Mouse (Mus musculus) cerebellum, adult 2 months (tissue): ENCODE measurements around the gene Mprip. TPM values are rescaled to one million over a fixed set of nuclear protein-coding genes. Genes with fewer than 3 reads are reported as not detected.

ENCODE experiments used
- DNase-seq, 2 experiments: peaks; one replicate each; pipeline ENCODE4 v3.0.0; 2021
- H3K27ac ChIP-seq: fragments of 200-500 bp; 2 replicates; pipeline ENCODE4 v1.5.1; 2012; ENCODE audit warnings: low read length, control low read depth, inconsistent platforms; ENCODE audit not compliant: insufficient read depth
- H3K27me3 ChIP-seq: fragments of 200-500 bp; 2 replicates; pipeline ENCODE4 v1.6.1; 2012; ENCODE audit warnings: inconsistent platforms, mild to moderate bottlenecking, low read length, moderate library complexity; ENCODE audit not compliant: control insufficient read depth, insufficient read depth
- H3K4me1 ChIP-seq: fragments of 200-500 bp; 2 replicates; pipeline ENCODE4 v1.6.1; 2011; ENCODE audit warnings: low read length; ENCODE audit not compliant: control insufficient read depth, insufficient read depth
- H3K4me3 ChIP-seq: fragments of 200-500 bp; replicated peaks from 2 replicates; pipeline ENCODE3; 2011; ENCODE audit warnings: mild to moderate bottlenecking, low read depth, low read length, control low read depth; ENCODE audit not compliant: insufficient read depth
- CTCF ChIP-seq: fragments of 200-500 bp; IDR thresholded peaks from 2 replicates; pipeline ENCODE4 v1.5.1; 2011; ENCODE audit warnings: low read depth, mild to moderate bottlenecking, control low read depth, low read length, moderate library complexity, borderline replicate concordance; ENCODE audit not compliant: insufficient read depth
- POLR2A ChIP-seq: fragments of 200-500 bp; IDR thresholded peaks from 2 replicates; pipeline ENCODE4 v1.6.1; 2011; ENCODE audit warnings: low read length, control low read depth, borderline replicate concordance; ENCODE audit not compliant: insufficient read depth
- WGBS: fragments of 180-500 bp; shearing (Covaris S2); methylation state at CpG from one replicate; pipeline ENCODE4 v1.1.7; 2018; 5-methylcytosine and 5-hydroxymethylcytosine counted together
- polyA plus RNA-seq: library from polyadenylated mRNA; depleted of rRNA; stranded (reverse); fragments of >200 nt; gene quantifications from 2 replicates; pipeline ENCODE4 v1.2.3, GENCODE M21; 2012

Gene Mprip
- polyA plus RNA-seq, 1 experiment = 160 TPM

DNA sequence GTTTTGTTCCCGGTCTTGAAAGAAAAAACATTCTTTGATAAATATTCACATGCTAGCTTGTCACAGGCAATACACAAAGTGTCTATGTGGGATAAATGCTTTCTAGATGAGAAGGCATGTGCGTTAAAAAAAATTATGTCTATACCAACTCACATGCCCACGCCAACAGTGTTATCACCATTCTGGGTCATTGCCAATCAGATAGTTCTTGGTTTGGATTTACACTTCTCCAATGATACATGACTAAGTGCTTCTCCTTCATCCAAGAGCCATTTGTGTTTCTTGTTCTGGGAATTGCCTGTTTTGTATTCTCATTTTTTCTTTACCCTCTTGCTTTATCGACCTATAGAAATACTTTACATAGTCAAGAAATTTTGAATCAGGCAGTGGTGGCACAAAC, 29.1 kb upstream of the Mprip start:
- WGBS = 91% methylated on average over 4 of the region's 4 CpGs
- Histone ChIP-seq H3K27ac (no peak overlapping the region), H3K4me1 (peaks cover 7% of the 10 kb centered on the region), H3K4me3 (no peak overlapping the region), H3K27me3 (no peaks in the 10 kb centered on the region)
- no peak for DNase-seq
- TF ChIP-seq CTCF = no peak
- no peak for TF ChIP-seq POLR2A

DNA sequence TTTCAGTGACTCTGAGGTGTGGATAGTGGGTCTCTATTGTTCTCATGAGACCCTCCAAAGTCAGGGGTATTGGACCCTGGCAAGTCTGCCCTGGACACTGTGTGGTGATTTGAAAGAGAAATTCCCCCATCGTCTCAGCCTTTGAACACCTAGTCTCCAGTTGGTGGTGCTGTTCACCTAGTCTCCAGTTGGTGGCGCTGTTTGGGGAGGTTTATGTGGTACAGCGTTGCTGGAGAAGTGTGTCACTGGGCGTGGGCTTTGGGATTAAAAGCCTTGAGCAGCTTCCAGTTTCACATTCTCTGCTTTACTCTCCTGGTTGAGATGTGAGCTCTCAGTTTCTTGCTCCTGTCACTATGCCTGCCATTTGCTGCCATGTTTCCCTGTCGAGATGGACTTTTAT, 28.1 kb upstream of the Mprip start:
- WGBS = 23% methylated on average over 5 of the region's 5 CpGs
- Histone ChIP-seq H3K27ac (no peak overlapping the region), H3K4me3 (no peak overlapping the region), H3K4me1 (peaks cover 7% of the 10 kb centered on the region), H3K27me3 (no peaks in the 10 kb centered on the region)
- TF ChIP-seq CTCF (peak; percentile 75; the same call in 1 of the 2 replicates), POLR2A (no peak)
- peak; percentile 30 to 53 for DNase-seq

DNA sequence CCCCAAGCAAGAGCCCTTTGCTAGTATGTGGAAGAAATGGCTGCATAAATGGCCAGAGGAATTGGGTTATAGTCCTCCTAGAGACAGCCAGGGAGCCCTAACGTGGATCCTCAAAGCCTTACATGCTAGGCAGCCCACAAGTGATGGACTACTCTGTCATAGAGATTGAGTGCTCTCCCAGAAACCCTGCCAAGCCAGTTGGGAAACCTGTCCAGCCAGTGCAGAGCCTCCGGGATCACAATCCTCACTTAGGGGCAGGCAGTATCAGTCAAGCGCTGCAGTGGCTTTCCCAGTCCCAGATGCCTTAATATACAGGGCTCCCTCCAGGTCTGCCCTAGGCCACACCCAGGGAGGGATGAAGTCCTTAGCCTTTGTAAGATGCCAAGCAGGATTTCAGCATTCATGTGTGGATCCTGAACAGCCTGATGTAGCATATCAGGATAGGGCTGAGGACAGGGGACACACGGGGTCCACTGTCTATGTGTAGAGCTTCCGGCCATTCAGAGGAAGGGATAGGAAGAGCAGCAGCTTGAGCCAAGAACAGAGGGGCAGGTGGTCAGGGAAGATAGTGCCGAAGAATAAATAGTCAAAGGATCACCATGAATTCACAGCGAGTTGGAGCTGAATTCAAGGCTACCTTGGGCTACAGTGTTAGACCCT, 27.0 kb upstream of the Mprip start:
- no peak for DNase-seq
- 83% methylated on average over 7 of the region's 7 CpGs for WGBS

DNA sequence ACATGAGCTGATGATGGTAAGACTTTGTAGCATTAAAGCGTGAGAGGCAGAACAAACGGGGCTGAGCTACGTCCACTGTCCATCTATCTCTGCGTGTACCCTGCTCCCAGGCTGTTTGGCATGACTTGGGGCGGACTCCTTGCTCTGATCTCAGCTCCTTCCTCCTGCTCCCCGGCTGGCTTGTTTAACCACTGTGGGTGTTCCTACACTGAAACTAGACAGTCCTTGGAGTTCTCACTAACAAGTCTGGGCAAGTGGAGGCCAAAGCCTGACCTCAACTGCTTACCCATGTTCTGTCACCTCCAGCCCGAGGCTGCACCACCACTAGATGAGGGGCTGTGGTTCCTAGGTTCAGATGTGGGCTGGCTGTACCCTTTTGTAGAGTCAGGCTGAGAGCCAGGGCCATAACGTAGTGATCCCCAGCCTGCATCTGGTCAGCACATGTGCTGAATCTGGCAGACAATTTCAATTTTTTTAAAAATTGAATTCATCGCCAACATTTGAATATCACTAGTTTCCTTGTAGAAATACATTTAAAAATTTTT, 25.8 kb upstream of the Mprip start:
- WGBS = 84% methylated on average over 9 of the region's 9 CpGs
- no peak for TF ChIP-seq CTCF
- no peak for TF ChIP-seq POLR2A
- no peak overlapping the region for H3K27ac ChIP-seq
- no peak overlapping the region for H3K4me3 ChIP-seq
- no peaks in the 10 kb centered on the region for H3K27me3 ChIP-seq
- H3K4me1 ChIP-seq = peaks cover 7% of the 10 kb centered on the region
- DNase-seq = no peak

More for the DNA sequence above, 27.0 kb upstream of the Mprip start:
- TF ChIP-seq CTCF (no peak), POLR2A (no peak)
- H3K27ac ChIP-seq = no peak overlapping the region
- peaks cover 7% of the 10 kb centered on the region for H3K4me1 ChIP-seq
- H3K27me3 ChIP-seq = no peaks in the 10 kb centered on the region
- no peak overlapping the region for H3K4me3 ChIP-seq

DNA sequence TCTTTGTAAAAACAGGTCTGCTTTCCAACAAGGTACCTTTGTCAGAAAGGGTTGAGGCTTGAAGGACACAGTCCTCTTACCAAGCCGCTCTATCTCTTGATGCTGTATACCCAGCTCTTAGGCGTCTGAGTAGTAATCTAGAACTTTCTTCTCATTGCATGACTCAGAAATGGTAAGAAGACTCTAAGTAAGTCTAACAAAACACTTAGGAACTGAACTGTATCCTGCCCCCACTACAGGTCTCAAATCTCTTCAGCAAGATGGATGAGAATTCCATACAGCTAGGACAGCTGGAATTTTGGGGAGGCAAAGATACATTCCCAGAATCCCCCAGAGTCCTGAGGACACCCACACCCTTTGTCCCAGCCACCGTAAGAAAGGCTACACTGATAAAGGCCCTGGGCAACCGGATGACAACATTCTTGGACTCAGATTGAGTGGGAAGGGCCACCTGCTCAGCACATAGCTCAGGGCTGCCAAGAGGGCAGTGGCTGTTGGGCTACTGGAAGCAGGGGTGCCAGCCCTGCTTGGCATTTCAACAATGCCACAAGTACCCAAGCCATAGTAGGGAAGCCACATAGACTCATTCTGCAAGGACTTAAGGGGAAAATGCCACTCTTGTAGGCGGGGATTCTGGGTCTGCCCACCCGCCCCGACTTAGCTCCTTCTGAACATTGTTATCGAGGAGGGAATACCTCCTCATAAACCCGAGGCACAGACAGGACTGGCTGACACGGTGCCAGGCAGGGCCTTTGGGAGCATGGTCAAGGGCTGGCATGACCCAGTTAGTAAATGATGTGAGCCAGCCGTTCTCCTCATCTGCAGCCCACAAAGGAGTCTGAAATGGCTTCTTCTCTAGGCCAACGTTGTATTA, 25.0 kb upstream of the Mprip start:
- 38% methylated on average over 12 of the region's 12 CpGs for WGBS
- no peak for TF ChIP-seq CTCF
- TF ChIP-seq POLR2A = no peak
- Histone ChIP-seq H3K4me3 (no peak overlapping the region), H3K4me1 (peaks cover 7% of the 10 kb centered on the region), H3K27me3 (no peaks in the 10 kb centered on the region), H3K27ac (no peak overlapping the region)
- DNase-seq = peak; percentile 22 to 32

DNA sequence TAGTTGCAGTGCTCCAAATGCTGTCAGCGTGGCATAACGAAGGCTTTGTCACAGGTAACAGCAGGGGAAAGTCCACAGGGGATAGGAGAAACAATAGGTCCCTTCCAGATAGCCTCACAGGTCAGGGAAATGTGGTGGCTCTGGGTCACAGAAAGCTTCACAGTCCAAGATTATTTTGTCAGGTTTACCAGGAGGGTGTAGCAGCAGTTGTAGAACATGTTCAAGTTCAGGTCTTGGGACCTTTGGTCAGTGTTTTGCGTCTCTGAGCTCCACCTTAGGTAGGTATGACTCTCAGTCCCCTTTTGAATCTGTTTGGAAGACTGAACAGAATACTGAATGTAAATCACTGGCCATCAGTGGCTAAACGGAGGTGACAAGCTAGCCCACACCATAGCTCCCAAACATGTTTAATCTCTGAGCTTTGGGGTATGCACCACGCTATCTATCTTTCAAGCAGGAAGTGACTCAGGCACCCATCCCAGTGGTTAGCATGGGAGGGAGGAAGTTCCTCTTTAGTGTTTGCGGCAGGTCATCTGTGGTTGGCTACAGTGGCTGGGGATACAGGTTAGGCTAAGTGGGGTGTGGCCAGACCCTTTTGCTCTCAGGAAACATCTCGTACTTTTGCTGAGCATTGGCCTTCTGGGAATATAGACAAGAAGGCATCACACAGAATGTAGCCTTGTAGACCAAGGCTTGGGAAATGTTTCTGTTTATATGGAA, 24.2 kb upstream of the Mprip start:
- Histone ChIP-seq H3K27ac (no peak overlapping the region), H3K4me3 (no peak overlapping the region), H3K27me3 (no peaks in the 10 kb centered on the region), H3K4me1 (peaks cover 7% of the 10 kb centered on the region)
- WGBS = 78% methylated on average over 7 of the region's 7 CpGs
- no peak for DNase-seq
- no peak for TF ChIP-seq CTCF
- no peak for TF ChIP-seq POLR2A

DNA sequence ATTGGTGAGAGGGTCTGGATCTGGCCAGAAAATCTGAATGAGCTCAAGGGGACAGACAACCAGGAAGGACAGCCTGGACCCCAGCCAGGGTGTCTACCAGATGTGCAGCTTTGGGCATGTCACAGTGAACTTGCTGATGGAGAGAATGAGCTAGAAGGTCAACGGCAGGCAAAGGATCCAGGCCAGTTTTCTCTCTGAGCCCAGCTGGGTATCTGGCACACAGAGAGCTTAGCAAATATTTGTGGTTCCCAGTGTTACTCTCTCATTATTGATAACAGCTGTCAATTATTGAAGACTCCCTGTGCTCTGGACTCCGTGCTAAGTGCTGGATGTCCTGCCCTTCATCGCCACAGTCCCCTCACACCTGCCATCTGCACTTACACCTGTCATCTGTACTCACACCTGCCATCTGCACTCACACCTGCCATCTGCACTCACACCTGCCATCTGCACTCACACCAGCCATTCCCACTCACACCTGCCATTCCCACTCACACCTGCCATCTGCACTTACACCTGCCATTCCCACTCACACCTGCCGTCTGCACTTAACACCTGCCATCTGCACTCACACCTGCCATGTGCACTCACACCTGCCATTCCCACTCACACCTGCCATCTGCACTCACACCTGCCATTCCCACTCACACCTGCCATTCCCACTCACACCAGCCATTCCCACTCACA, 21.0 kb upstream of the Mprip start:
- Histone ChIP-seq H3K27ac (no peak overlapping the region), H3K4me1 (peaks cover 7% of the 10 kb centered on the region), H3K27me3 (no peaks in the 10 kb centered on the region), H3K4me3 (no peak overlapping the region)
- no peak for TF ChIP-seq POLR2A
- TF ChIP-seq CTCF = no peak
- 51% methylated on average over 4 of the region's 4 CpGs for WGBS
- no peak for DNase-seq
